In genomic region chr5:147076799-147077165, GRCm38 (mm10) we compare ENCODE assay signal across 8 mouse cellular contexts. TPM values are rescaled to one million over a fixed set of nuclear protein-coding genes. Genes with fewer than 3 reads are reported as not detected.
A peak's percentile ranks its signal among the peaks of the same experiment; 100 is the strongest.
DNase-seq lines count a peak whose midpoint lies in the region; ATAC-seq and TF ChIP-seq lines count a peak whose summit lies in the region.

Gene Polr1d (plus strand): TSS chr5:147077050.

- CTCF ChIA-PET in Patski (lab: Charles Lee), result interaction anchor here (1.4 kb wide), 1 partner anchor 9 kb away, joined by 4 read pairs; no protein-coding TSS in a partner anchor

- H3K4me3 ChIP-seq in forebrain, embryonic 15.5 days, result peak within 1 kb of the TSS; percentile 82
- peak within 1 kb of the TSS; percentile 83 for H3K4me3 ChIP-seq in hindbrain, embryonic 11.5 days (ENCODE audit: low read depth, low read length)
- H3K4me3 ChIP-seq in liver, embryonic 13.5 days (replicated peaks), result peak within 1 kb of the TSS; percentile 88

- peak within 1 kb of the TSS; percentile 73 for H3K9ac ChIP-seq in forebrain, embryonic 15.5 days (replicated peaks)
- peak within 1 kb of the TSS; percentile 79 for H3K9ac ChIP-seq in hindbrain, embryonic 11.5 days (ENCODE audit: low read depth, low read length)
- H3K9ac ChIP-seq in liver, embryonic 13.5 days, result peak within 1 kb of the TSS; percentile 89

- no peaks in the 10 kb centered on the region for H3K9me3 ChIP-seq in forebrain, embryonic 15.5 days
- no peaks in the 10 kb centered on the region for H3K9me3 ChIP-seq in hindbrain, embryonic 11.5 days (ENCODE audit: control insufficient read depth, low read length)
- H3K9me3 ChIP-seq in liver, embryonic 13.5 days (replicated peaks), result no peaks in the 10 kb centered on the region

- no peaks in the 10 kb centered on the region for H3K27me3 ChIP-seq in Patski
- no peaks in the 10 kb centered on the region for H3K27me3 ChIP-seq in forebrain, embryonic 15.5 days
- H3K27me3 ChIP-seq in hindbrain, embryonic 11.5 days (ENCODE audit: control insufficient read depth, insufficient read depth, low read length), result no peaks in the 10 kb centered on the region
- no peaks in the 10 kb centered on the region for H3K27me3 ChIP-seq in liver, embryonic 13.5 days

- no peak for TF ChIP-seq CTCF in Patski (IDR thresholded peaks at IDR 0.05)

- H3K4me2 ChIP-seq in forebrain, embryonic 15.5 days (replicated peaks), result peak within 1 kb of the TSS; percentile 86
- H3K4me2 ChIP-seq in hindbrain, embryonic 11.5 days (replicated peaks; ENCODE audit: low read depth, low read length), result peak within 1 kb of the TSS; percentile 89
- H3K4me2 ChIP-seq in liver, embryonic 13.5 days, result peak within 1 kb of the TSS; percentile 98

- H3K27ac ChIP-seq in forebrain, embryonic 15.5 days (replicated peaks), result peak within 1 kb of the TSS; percentile 93
- peak within 1 kb of the TSS; percentile 85 for H3K27ac ChIP-seq in hindbrain, embryonic 11.5 days (ENCODE audit: low read depth, low read length)
- H3K27ac ChIP-seq in liver, embryonic 13.5 days, result peak within 1 kb of the TSS; percentile 94

- under 1% methylated on average over 17 of the region's 17 CpGs for WGBS in forebrain, embryonic 15.5 days
- 0% methylated on average over 16 of the region's 17 CpGs for WGBS in hindbrain, embryonic 11.5 days
- 0% methylated on average over 17 of the region's 17 CpGs for WGBS in liver, embryonic 13.5 days (ENCODE audit: insufficient replicate concordance)

- in situ Hi-C loops in Patski (cut with MboI; ENCODE audit: low pct_unique_long_range_greater_than_20kb), result no loop called here

- H3K36me3 ChIP-seq in forebrain, embryonic 15.5 days, result no peaks in the 10 kb centered on the region; the same call in 1 of the 2 replicates
- no peaks in the 10 kb centered on the region for H3K36me3 ChIP-seq in hindbrain, embryonic 11.5 days (ENCODE audit: control insufficient read depth, insufficient read depth, low read length)
- peaks cover 22% of the 10 kb centered on the region for H3K36me3 ChIP-seq in liver, embryonic 13.5 days

- POLR2A ChIA-PET in Patski (lab: Charles Lee), result no interaction called here

- H3K4me1 ChIP-seq in forebrain, embryonic 15.5 days, result peaks cover 21% of the 10 kb centered on the region
- H3K4me1 ChIP-seq in hindbrain, embryonic 11.5 days (replicated peaks; ENCODE audit: control insufficient read depth, insufficient read depth, low read length), result peaks cover 5% of the 10 kb centered on the region; the same call in 1 of the 2 replicates
- peaks cover 59% of the 10 kb centered on the region for H3K4me1 ChIP-seq in liver, embryonic 13.5 days (replicated peaks)

- peak; percentile 51 for DNase-seq in embryo, embryonic 10 days (ENCODE audit: low spot score)
- DNase-seq in embryo, embryonic 10.5 days (ENCODE audit: low spot score), result no peak
- DNase-seq in Patski (ENCODE audit: low read depth, low spot score), result no peak
- DNase-seq in hindbrain, embryonic 11.5 days (ENCODE audit: low spot score), result no peak
- no peak for DNase-seq in liver, embryonic 13.5 days
- no peak for DNase-seq in retina, embryonic 14.5 days (ENCODE audit: low spot score)
- DNase-seq in cerebellum, postnatal 14 days, result no peak

- ATAC-seq in Patski, result peak; percentile 28
- ATAC-seq in forebrain, embryonic 15.5 days (replicated peaks), result no peak; the same call in none of the 2 replicates
- ATAC-seq in hindbrain, embryonic 11.5 days (ENCODE audit: low FRiP score), result no peak
- ATAC-seq in liver, embryonic 13.5 days (ENCODE audit: low read depth), result peak; percentile 37

RNA-seq across cellular contexts. Expression of gene Polr1d, which starts in this region (rescaled TPM):
- polyA plus RNA-seq in Patski (2021), result 168 TPM
- 114 TPM in 2 replicates for polyA plus RNA-seq in forebrain, embryonic 15.5 days (2015; fragmentation: Nextera tagmentation; extraction: Ambion mirVana)
- 112 and 119 TPM in 2 replicates for polyA plus RNA-seq in hindbrain, embryonic 11.5 days (2014; fragmentation: Nextera tagmentation; extraction: Ambion mirVana)
- 110 and 112 TPM in 2 replicates for polyA plus RNA-seq in liver, embryonic 13.5 days (2015; fragmentation: Nextera tagmentation; extraction: Ambion mirVana)

Comparison
In these comparisons a context has a peak if more than half of its experiments do, and no peak if none do; other contexts are left out.
1. ATAC-seq: peak in Patski (single experiment) and liver, embryonic 13.5 days (single experiment); none in forebrain, embryonic 15.5 days (single experiment) and hindbrain, embryonic 11.5 days (single experiment).
2. Peak in every context shown above with its lines, with median percentiles within 50 percentile points of each other: H3K27ac ChIP-seq, H3K4me2 ChIP-seq, H3K4me3 ChIP-seq and H3K9ac ChIP-seq.